Mouse (Mus musculus) liver, embryonic 11.5 days (tissue): ENCODE measurements around the gene Cga. TPM values are rescaled to one million over a fixed set of nuclear protein-coding genes. Genes with fewer than 3 reads are reported as not detected.
"Not testable (repeated sequence)": the region's sequence is repeated elsewhere in the genome, so short reads cannot be mapped to it uniquely, and the experiment has no call there.

Experiments
- ATAC-seq: fragments of 200-750 bp; cut with Nextera tagmentation; replicated peaks from 2 replicates; pipeline ENCODE4 v1.8.0; 2017; ENCODE audit warnings: moderate number of reproducible peaks, mild to moderate bottlenecking, moderate TSS enrichment, moderate library complexity; ENCODE audit not compliant: low FRiP score
- DNase-seq: peaks from one replicate; pipeline ENCODE4 v3.0.0-alpha.2; 2017; ENCODE audit warnings: low spot score
- H3K27ac ChIP-seq: fragments of 300-500 bp; sonication (generic); 2 replicates; pipeline ENCODE4 v1.5.1; 2014; ENCODE audit warnings: mild to moderate bottlenecking, low read depth, low read length, control low read depth
- H3K27me3 ChIP-seq: fragments of 300-500 bp; sonication (generic); replicated peaks from 2 replicates; pipeline ENCODE4 v1.6.1; 2014; ENCODE audit warnings: low read length, mixed read lengths; ENCODE audit not compliant: control insufficient read depth, insufficient read depth
- H3K36me3 ChIP-seq: fragments of 300-500 bp; sonication (generic); 2 replicates; pipeline ENCODE4 v1.6.1; 2014; ENCODE audit warnings: mild to moderate bottlenecking, low read length, moderate library complexity, mixed read lengths; ENCODE audit not compliant: control insufficient read depth, insufficient read depth
- H3K4me1 ChIP-seq: fragments of 300-500 bp; sonication (generic); replicated peaks from 2 replicates; pipeline ENCODE4 v1.6.1; 2014; ENCODE audit warnings: low read length, mixed read lengths; ENCODE audit not compliant: control insufficient read depth, insufficient read depth
- H3K4me2 ChIP-seq: fragments of 300-500 bp; sonication (generic); 2 replicates; pipeline ENCODE4 v1.6.1; 2014; ENCODE audit warnings: mild to moderate bottlenecking, control low read depth, moderate library complexity
- H3K4me3 ChIP-seq: fragments of 300-500 bp; sonication (generic); 2 replicates; pipeline ENCODE4 v1.5.1; 2014; ENCODE audit warnings: low read depth, low read length, control low read depth
- H3K9ac ChIP-seq: fragments of 300-500 bp; sonication (generic); 2 replicates; pipeline ENCODE4 v1.6.1; 2014; ENCODE audit warnings: low read depth, low read length, control low read depth
- H3K9me3 ChIP-seq: fragments of 300-500 bp; sonication (generic); 2 replicates; pipeline ENCODE4 v1.6.1; 2016; ENCODE audit warnings: low read length, inconsistent platforms, mixed read lengths; ENCODE audit not compliant: control insufficient read depth
- WGBS: fragments of 180-500 bp; shearing (Covaris S2); extraction: QIAGEN DNeasy Blood & Tissue Kit; methylation state at CpG from one replicate; pipeline ENCODE4 v1.1.7; 2014; 5-methylcytosine and 5-hydroxymethylcytosine counted together
- polyA plus RNA-seq: library from polyadenylated mRNA; unstranded; fragments of >200 nt; fragmentation: Nextera tagmentation; extraction: Ambion mirVana; gene quantifications from 2 replicates; pipeline ENCODE4 v1.2.1, GENCODE M21; 2014

The Cga gene
- polyA plus RNA-seq, 1 experiment from 2014 or later = not detected

- Histone ChIP-seq H3K4me3 (no peak overlapping the region), H3K27me3 (no peaks in the 10 kb centered on the region), H3K36me3 (no peaks in the 10 kb centered on the region), H3K4me2 (no peak overlapping the region), H3K27ac (no peak overlapping the region), H3K9me3 (no peaks in the 10 kb centered on the region), H3K4me1 (no peaks in the 10 kb centered on the region), H3K9ac (no peak overlapping the region)
- no peak for DNase-seq
- 59% methylated on average over 4 of the region's 4 CpGs for WGBS
- ATAC-seq = no peak
Measured at GRCm38 (mm10) chr4:34901166-34901565, 7.6 kb downstream of the Cga start.

GRCm38 (mm10) chr4:34901582-34901981 lies 8.0 kb downstream of the Cga start:
- 62% methylated on average over 3 of the region's 3 CpGs for WGBS
- not testable (repeated sequence) for ATAC-seq

GRCm38 (mm10) chr4:34905396-34905795 lies 11.8 kb downstream of the Cga start:
- Histone ChIP-seq H3K4me2 (no peak overlapping the region), H3K36me3 (no peaks in the 10 kb centered on the region), H3K9ac (no peak overlapping the region), H3K27me3 (no peaks in the 10 kb centered on the region), H3K4me3 (no peak overlapping the region), H3K4me1 (no peaks in the 10 kb centered on the region), H3K9me3 (no peaks in the 10 kb centered on the region), H3K27ac (no peak overlapping the region)
- no peak for DNase-seq
- 63% methylated on average over 5 of the region's 5 CpGs for WGBS
- ATAC-seq = no peak

More at GRCm38 (mm10) chr4:34901582-34901981, 8.0 kb downstream of the Cga start:
- not testable (repeated sequence) for H3K9me3 ChIP-seq, H3K4me2 ChIP-seq, H3K27ac ChIP-seq, H3K4me3 ChIP-seq, H3K4me1 ChIP-seq, H3K9ac ChIP-seq, H3K36me3 ChIP-seq, DNase-seq, H3K27me3 ChIP-seq

GRCm38 (mm10) chr4:34906151-34906550 lies 12.6 kb downstream of the Cga start:
- no peak overlapping the region for H3K4me2 ChIP-seq
- 70% methylated on average over 4 of the region's 4 CpGs for WGBS
- H3K9me3 ChIP-seq = no peaks in the 10 kb centered on the region
- no peaks in the 10 kb centered on the region for H3K36me3 ChIP-seq
- H3K27me3 ChIP-seq = no peaks in the 10 kb centered on the region
- no peak for ATAC-seq
- no peak overlapping the region for H3K4me3 ChIP-seq
- no peak for DNase-seq
- no peaks in the 10 kb centered on the region for H3K4me1 ChIP-seq
- H3K9ac ChIP-seq = no peak overlapping the region
- H3K27ac ChIP-seq = no peak overlapping the region

GRCm38 (mm10) chr4:34907026-34907425 lies 13.4 kb downstream of the Cga start:
- no peak overlapping the region for H3K4me3 ChIP-seq
- H3K36me3 ChIP-seq = no peaks in the 10 kb centered on the region
- 49% methylated on average over 14 of the region's 14 CpGs for WGBS
- ATAC-seq (no peak), DNase-seq (no peak)
- no peaks in the 10 kb centered on the region for H3K9me3 ChIP-seq
- no peak overlapping the region for H3K9ac ChIP-seq
- H3K4me1 ChIP-seq = no peaks in the 10 kb centered on the region
- no peak overlapping the region for H3K27ac ChIP-seq
- no peak overlapping the region for H3K4me2 ChIP-seq
- H3K27me3 ChIP-seq = no peaks in the 10 kb centered on the region

GRCm38 (mm10) chr4:34908127-34908526 lies 14.5 kb downstream of the Cga start:
- WGBS = 84% methylated on average over 7 of the region's 7 CpGs
- Histone ChIP-seq H3K9me3 (no peaks in the 10 kb centered on the region), H3K36me3 (no peaks in the 10 kb centered on the region), H3K4me1 (no peaks in the 10 kb centered on the region), H3K9ac (no peak overlapping the region), H3K4me2 (no peak overlapping the region), H3K27me3 (no peaks in the 10 kb centered on the region), H3K4me3 (no peak overlapping the region), H3K27ac (no peak overlapping the region)
- DNase-seq (no peak), ATAC-seq (no peak)

GRCm38 (mm10) chr4:34911401-34911800 lies 17.8 kb downstream of the Cga start:
- Histone ChIP-seq H3K9ac (no peak overlapping the region), H3K4me1 (no peaks in the 10 kb centered on the region), H3K4me3 (no peak overlapping the region), H3K27ac (no peak overlapping the region), H3K9me3 (no peaks in the 10 kb centered on the region), H3K36me3 (no peaks in the 10 kb centered on the region), H3K27me3 (no peaks in the 10 kb centered on the region), H3K4me2 (no peak overlapping the region)
- WGBS = 66% methylated on average over 3 of the region's 3 CpGs
- ATAC-seq (no peak), DNase-seq (no peak)

- no peak for ATAC-seq
Measured at GRCm38 (mm10) chr4:34912171-34912570, 18.6 kb downstream of the Cga start.

GRCm38 (mm10) chr4:34917400-34917799 lies 23.8 kb downstream of the Cga start:
- Histone ChIP-seq H3K27me3 (no peaks in the 10 kb centered on the region), H3K27ac (no peak overlapping the region), H3K9me3 (no peaks in the 10 kb centered on the region), H3K4me3 (no peak overlapping the region), H3K9ac (no peak overlapping the region), H3K36me3 (no peaks in the 10 kb centered on the region), H3K4me1 (no peaks in the 10 kb centered on the region), H3K4me2 (no peak overlapping the region)
- DNase-seq (no peak), ATAC-seq (no peak)
- WGBS = 74% methylated on average over 7 of the region's 7 CpGs

More at GRCm38 (mm10) chr4:34912171-34912570, 18.6 kb downstream of the Cga start:
- Histone ChIP-seq H3K4me2 (no peak overlapping the region), H3K9ac (no peak overlapping the region), H3K4me1 (no peaks in the 10 kb centered on the region), H3K36me3 (no peaks in the 10 kb centered on the region), H3K27ac (no peak overlapping the region), H3K4me3 (no peak overlapping the region), H3K9me3 (no peaks in the 10 kb centered on the region), H3K27me3 (no peaks in the 10 kb centered on the region)
- 79% methylated on average over 3 of the region's 3 CpGs for WGBS
- no peak for DNase-seq
